Mouse (Mus musculus) lung, embryonic 15.5 days (tissue): ENCODE results near the gene Dhrs4. TPM values are rescaled to one million over a fixed set of nuclear protein-coding genes. Genes with fewer than 3 reads are reported as not detected.

Source experiments
- polyA plus RNA-seq: library from polyadenylated mRNA; unstranded; fragments of >200 nt; fragmentation: Nextera tagmentation; extraction: Ambion mirVana; gene quantifications from 2 replicates; pipeline ENCODE4 v1.2.1, GENCODE M21; 2015

Dhrs4 gene
- polyA plus RNA-seq, 1 experiment from 2014 or later: 114 TPM

Other genes with a start within 250 kb of the Dhrs4 start
- gene Carmil3, start 11.9 kb downstream of the Dhrs4 start, polyA plus RNA-seq: 1.3 and 1.6 TPM in 2 replicates
- gene Cpne6, start 31.7 kb downstream of the Dhrs4 start, polyA plus RNA-seq: 0.11 and 0.23 TPM in 2 replicates
- gene Nrl, start 46.2 kb downstream of the Dhrs4 start, polyA plus RNA-seq: not detected in 2 replicates
- 66.0 and 67.2 TPM in 2 replicates for gene Pck2, start 61.5 kb downstream of the Dhrs4 start, polyA plus RNA-seq
- 67.7 and 72.6 TPM in 2 replicates for gene Dcaf11, start 81.2 kb downstream of the Dhrs4 start, polyA plus RNA-seq
- 0.79 and 1.2 TPM in 2 replicates for gene A730061H03Rik, start 81.6 kb downstream of the Dhrs4 start, polyA plus RNA-seq
- 3.3 and 3.7 TPM in 2 replicates for gene Fitm1, start 96.9 kb downstream of the Dhrs4 start, polyA plus RNA-seq
- 168 and 171 TPM in 2 replicates for gene Psme1, start 99.4 kb downstream of the Dhrs4 start, polyA plus RNA-seq
- gene Emc9, start 106.5 kb downstream of the Dhrs4 start, polyA plus RNA-seq: 4.1 and 5.1 TPM in 2 replicates
- gene Psme2, start 112.4 kb downstream of the Dhrs4 start, polyA plus RNA-seq: 234 and 238 TPM in 2 replicates
- 14.5 and 16.0 TPM in 2 replicates for gene Rnf31, start 113.0 kb downstream of the Dhrs4 start, polyA plus RNA-seq
- gene Irf9, start 124.8 kb downstream of the Dhrs4 start, polyA plus RNA-seq: 12.5 and 14.4 TPM in 2 replicates
- 22.9 and 25.5 TPM in 2 replicates for gene Rec8, start 139.3 kb downstream of the Dhrs4 start, polyA plus RNA-seq
- gene Ipo4, start 157.2 kb downstream of the Dhrs4 start, polyA plus RNA-seq: 81.2 and 95.6 TPM in 2 replicates
- gene Gm49378, start 159.1 kb downstream of the Dhrs4 start, polyA plus RNA-seq: 0.44 and 2.0 TPM in 2 replicates
- gene Tm9sf1, start 165.0 kb downstream of the Dhrs4 start, polyA plus RNA-seq: 119 and 126 TPM in 2 replicates
- 0.88 and 1.1 TPM in 2 replicates for gene Tssk4, start 171.4 kb downstream of the Dhrs4 start, polyA plus RNA-seq
- gene Mdp1, start 181.8 kb downstream of the Dhrs4 start, polyA plus RNA-seq: 56.5 TPM in 2 replicates
- gene Gmpr2, start 193.2 kb downstream of the Dhrs4 start, polyA plus RNA-seq: 60.2 and 68.1 TPM in 2 replicates
- gene Nedd8, start 193.4 kb downstream of the Dhrs4 start, polyA plus RNA-seq: 509 and 542 TPM in 2 replicates
- gene Tinf2, start 203.1 kb downstream of the Dhrs4 start, polyA plus RNA-seq: 46.9 and 48.3 TPM in 2 replicates
- gene Tgm1, start 235.2 kb downstream of the Dhrs4 start, polyA plus RNA-seq: 2.2 and 2.8 TPM in 2 replicates
- 31.8 and 33.2 TPM in 2 replicates for gene Rabggta, start 243.5 kb downstream of the Dhrs4 start, polyA plus RNA-seq